Mouse (Mus musculus) stomach, embryonic 16.5 days (tissue): ENCODE data around the gene Racgap1. TPM values are rescaled to one million over a fixed set of nuclear protein-coding genes. Genes with fewer than 3 reads are reported as not detected.
A peak's percentile ranks its signal among the peaks of the same experiment; 100 is the strongest.

ENCODE experiments used
- ATAC-seq: fragments of 200-750 bp; cut with Nextera tagmentation; 2 replicates; pipeline ENCODE4 v1.8.0; 2017; ENCODE audit warnings: moderate number of reproducible peaks, moderate TSS enrichment; ENCODE audit not compliant: insufficient read depth, low FRiP score
- H3K27ac ChIP-seq: fragments of 300-500 bp; sonication (generic); 2 replicates; pipeline ENCODE4 v1.5.1; 2014; ENCODE audit warnings: low read length
- H3K27me3 ChIP-seq: fragments of 300-500 bp; sonication (generic); 2 replicates; pipeline ENCODE4 v1.6.1; 2014; ENCODE audit warnings: low read length, control low read depth, mixed read lengths; ENCODE audit not compliant: control insufficient read depth, insufficient read depth
- H3K36me3 ChIP-seq: fragments of 300-500 bp; sonication (generic); 2 replicates; pipeline ENCODE4 v1.6.1; 2014; ENCODE audit warnings: low read length; ENCODE audit not compliant: control insufficient read depth, insufficient read depth
- H3K4me1 ChIP-seq: fragments of 300-500 bp; sonication (generic); 2 replicates; pipeline ENCODE4 v1.6.1; 2014; ENCODE audit warnings: low read length, control low read depth, mixed read lengths; ENCODE audit not compliant: control insufficient read depth, insufficient read depth
- H3K4me2 ChIP-seq: fragments of 300-500 bp; sonication (generic); 2 replicates; pipeline ENCODE4 v1.6.1; 2014; ENCODE audit warnings: low read depth, low read length, mixed read lengths
- H3K4me3 ChIP-seq: fragments of 300-500 bp; sonication (generic); replicated peaks from 2 replicates; pipeline ENCODE4 v1.5.1; 2014; ENCODE audit warnings: mild to moderate bottlenecking, low read length
- H3K9ac ChIP-seq: fragments of 300-500 bp; sonication (generic); 2 replicates; pipeline ENCODE4 v1.6.1; 2014; ENCODE audit warnings: low read length
- H3K9me3 ChIP-seq: fragments of 300-500 bp; sonication (generic); replicated peaks from 2 replicates; pipeline ENCODE4 v1.6.1; 2016; ENCODE audit warnings: low read length, control low read depth; ENCODE audit not compliant: control insufficient read depth
- WGBS: fragments of 180-500 bp; shearing (Covaris S2); extraction: QIAGEN DNeasy Blood & Tissue Kit; methylation state at CpG from one replicate; pipeline ENCODE4 v1.1.7; 2014; 5-methylcytosine and 5-hydroxymethylcytosine counted together
- polyA plus RNA-seq: library from polyadenylated mRNA; unstranded; fragments of >200 nt; fragmentation: Nextera tagmentation; extraction: Ambion mirVana; gene quantifications from 2 replicates; pipeline ENCODE4 v1.2.1, GENCODE M21; 2015

Racgap1 gene
- polyA plus RNA-seq, 1 experiment from 2014 or later: 112 TPM

GRCm38 (mm10) chr15:99669392-99669791 lies 17.9 kb upstream of the Racgap1 start:
- no peak for ATAC-seq
- H3K4me2 ChIP-seq: no peak overlapping the region
- H3K27me3 ChIP-seq: peaks cover 38% of the 10 kb centered on the region
- H3K9ac ChIP-seq: no peak overlapping the region
- H3K4me3 ChIP-seq: no peak overlapping the region
- peaks cover 10% of the 10 kb centered on the region for H3K4me1 ChIP-seq
- no peaks in the 10 kb centered on the region for H3K36me3 ChIP-seq
- WGBS: 0% methylated on average over 1 of the region's 1 CpGs
- H3K9me3 ChIP-seq: no peaks in the 10 kb centered on the region
- no peak overlapping the region for H3K27ac ChIP-seq

- 2% methylated on average over 12 of the region's 12 CpGs for WGBS
- H3K9me3 ChIP-seq: no peaks in the 10 kb centered on the region
- no peak overlapping the region for H3K4me3 ChIP-seq
- peaks cover 14% of the 10 kb centered on the region for H3K4me1 ChIP-seq
- no peak overlapping the region for H3K4me2 ChIP-seq
- H3K27ac ChIP-seq: no peak overlapping the region
- no peak overlapping the region for H3K9ac ChIP-seq
- H3K27me3 ChIP-seq: peaks cover 38% of the 10 kb centered on the region
- ATAC-seq: no peak
- no peaks in the 10 kb centered on the region for H3K36me3 ChIP-seq
Observed at GRCm38 (mm10) chr15:99668881-99669280, 17.4 kb upstream of the Racgap1 start.

- Histone ChIP-seq H3K36me3 (no peaks in the 10 kb centered on the region), H3K27ac (no peak overlapping the region), H3K4me2 (no peak overlapping the region), H3K4me1 (peaks cover 14% of the 10 kb centered on the region), H3K9ac (no peak overlapping the region), H3K4me3 (no peak overlapping the region), H3K9me3 (no peaks in the 10 kb centered on the region), H3K27me3 (peaks cover 34% of the 10 kb centered on the region)
- 97% methylated on average over 2 of the region's 2 CpGs for WGBS
- ATAC-seq: no peak
Observed at GRCm38 (mm10) chr15:99667544-99667943, 16.1 kb upstream of the Racgap1 start.

GRCm38 (mm10) chr15:99664600-99665451 lies 13.4 kb upstream of the Racgap1 start:
- peak overlapping the region; percentile 40 for H3K27ac ChIP-seq
- H3K9me3 ChIP-seq: no peaks in the 10 kb centered on the region
- peak overlapping the region; percentile 72 for H3K4me2 ChIP-seq
- H3K36me3 ChIP-seq: no peaks in the 10 kb centered on the region
- H3K9ac ChIP-seq: peak overlapping the region; percentile 52
- peak; percentile 87 for ATAC-seq
- WGBS: under 1% methylated on average over 52 of the region's 52 CpGs
- H3K27me3 ChIP-seq: peaks cover 13% of the 10 kb centered on the region
- peak overlapping the region; percentile 41 for H3K4me3 ChIP-seq
- H3K4me1 ChIP-seq: peaks cover 11% of the 10 kb centered on the region; the same call in 1 of the 2 replicates

GRCm38 (mm10) chr15:99663964-99664599 lies 12.6 kb upstream of the Racgap1 start:
- H3K36me3 ChIP-seq: no peaks in the 10 kb centered on the region
- ATAC-seq: no peak
- peaks cover 11% of the 10 kb centered on the region; the same call in 1 of the 2 replicates for H3K4me1 ChIP-seq
- peak overlapping the region; percentile 72 for H3K4me2 ChIP-seq
- H3K27ac ChIP-seq: peak overlapping the region; percentile 40
- 4% methylated on average over 17 of the region's 17 CpGs for WGBS
- peaks cover 6% of the 10 kb centered on the region for H3K27me3 ChIP-seq
- peak overlapping the region; percentile 41 for H3K4me3 ChIP-seq
- no peaks in the 10 kb centered on the region for H3K9me3 ChIP-seq
- peak overlapping the region; percentile 52 for H3K9ac ChIP-seq

GRCm38 (mm10) chr15:99662371-99662770 lies 10.9 kb upstream of the Racgap1 start:
- 52% methylated on average over 7 of the region's 7 CpGs for WGBS
- Histone ChIP-seq H3K4me3 (no peak overlapping the region), H3K27ac (no peak overlapping the region), H3K27me3 (peaks cover 6% of the 10 kb centered on the region), H3K9ac (no peak overlapping the region), H3K4me2 (no peak overlapping the region), H3K36me3 (no peaks in the 10 kb centered on the region), H3K9me3 (no peaks in the 10 kb centered on the region), H3K4me1 (0 out of 2 replicates have a peak, but pooled peaks cover 11% of the 10 kb centered on the region)
- no peak for ATAC-seq

- Histone ChIP-seq H3K27ac (no peak overlapping the region), H3K9ac (no peak overlapping the region), H3K4me2 (no peak overlapping the region), H3K4me1 (0 out of 2 replicates have a peak, but pooled peaks cover 12% of the 10 kb centered on the region), H3K4me3 (no peak overlapping the region), H3K36me3 (no peaks in the 10 kb centered on the region), H3K27me3 (peaks cover under 1% of the 10 kb centered on the region), H3K9me3 (no peaks in the 10 kb centered on the region)
- 91% methylated on average over 15 of the region's 15 CpGs for WGBS
- ATAC-seq: no peak
Observed at GRCm38 (mm10) chr15:99661121-99661830, 9.8 kb upstream of the Racgap1 start.

GRCm38 (mm10) chr15:99658437-99658836 lies 7.0 kb upstream of the Racgap1 start:
- Histone ChIP-seq H3K27ac (no peak overlapping the region), H3K27me3 (peaks cover 20% of the 10 kb centered on the region), H3K4me2 (no peak overlapping the region), H3K4me3 (no peak overlapping the region), H3K36me3 (no peaks in the 10 kb centered on the region), H3K4me1 (peaks cover 12% of the 10 kb centered on the region), H3K9me3 (no peaks in the 10 kb centered on the region), H3K9ac (no peak overlapping the region)
- no peak for ATAC-seq
- 52% methylated on average over 2 of the region's 2 CpGs for WGBS

- no peaks in the 10 kb centered on the region for H3K36me3 ChIP-seq
- 41% methylated on average over 9 of the region's 9 CpGs for WGBS
- no peak overlapping the region for H3K4me2 ChIP-seq
- H3K4me1 ChIP-seq: peaks cover 27% of the 10 kb centered on the region
- H3K4me3 ChIP-seq: no peak overlapping the region
- no peaks in the 10 kb centered on the region for H3K9me3 ChIP-seq
- H3K27me3 ChIP-seq: peaks cover 20% of the 10 kb centered on the region
- no peak overlapping the region for H3K27ac ChIP-seq
- no peak for ATAC-seq
- H3K9ac ChIP-seq: no peak overlapping the region
Observed at GRCm38 (mm10) chr15:99655956-99656355, 4.5 kb upstream of the Racgap1 start.
